Comparison of ENCODE assay signal across 1 mouse cellular context in the genomic region with DNA sequence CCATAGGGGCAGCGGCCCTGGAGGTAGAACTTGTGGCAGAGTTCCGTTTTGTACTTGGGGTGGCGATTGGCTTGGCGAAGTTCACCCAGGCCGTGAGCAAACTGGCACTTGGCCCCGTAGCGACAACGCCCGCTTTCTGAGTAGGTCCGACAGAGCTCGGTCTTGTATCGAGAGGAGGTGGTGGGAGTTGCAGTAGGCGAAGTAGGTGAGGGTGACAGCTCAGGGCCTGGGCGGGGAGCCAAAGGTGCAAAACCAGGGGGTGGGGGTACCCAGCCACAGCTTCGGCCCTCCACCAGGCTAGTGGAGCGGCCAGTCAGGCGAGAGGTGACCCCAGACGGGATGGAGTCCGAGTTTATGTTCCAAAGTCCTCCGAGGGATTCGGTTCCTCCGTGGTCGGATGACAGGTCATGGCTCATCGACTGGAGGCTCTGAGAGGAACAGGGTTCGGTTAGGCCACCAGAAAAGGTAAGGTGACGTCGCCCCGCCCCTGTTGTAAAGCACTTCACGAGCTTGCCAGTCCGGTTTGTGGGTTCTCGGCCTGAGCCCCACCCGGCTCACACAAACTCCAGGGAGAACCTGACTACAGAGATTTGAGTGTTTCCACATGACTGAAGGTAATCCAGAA.
TF ChIP-seq lines count a peak whose summit lies in the region.

No protein-coding gene starts in this region.

TF ChIP-seq in CH12.LX, 34 proteins besides CTCF, POLR2A, EP300 and RAD21:
- TF ChIP-seq MXI1 (IDR thresholded peaks at IDR 0.05; ENCODE audit: low read depth, low read length) (peak; percentile 53; the same call in 1 of the 2 replicates), MYC (IDR thresholded peaks at IDR 0.05; ENCODE audit: low read depth, low read length) (no peak)
